Mouse (Mus musculus) right cerebral cortex, adult 18-20 months (tissue): ENCODE measurements around the gene Ptprc.
A peak's percentile ranks its signal among the peaks of the same experiment; 100 is the strongest.

Experiments
- DNase-seq: peaks from one replicate; pipeline ENCODE4 v3.0.0; 2022; ENCODE audit warnings: mixed read lengths

The Ptprc gene

DNA sequence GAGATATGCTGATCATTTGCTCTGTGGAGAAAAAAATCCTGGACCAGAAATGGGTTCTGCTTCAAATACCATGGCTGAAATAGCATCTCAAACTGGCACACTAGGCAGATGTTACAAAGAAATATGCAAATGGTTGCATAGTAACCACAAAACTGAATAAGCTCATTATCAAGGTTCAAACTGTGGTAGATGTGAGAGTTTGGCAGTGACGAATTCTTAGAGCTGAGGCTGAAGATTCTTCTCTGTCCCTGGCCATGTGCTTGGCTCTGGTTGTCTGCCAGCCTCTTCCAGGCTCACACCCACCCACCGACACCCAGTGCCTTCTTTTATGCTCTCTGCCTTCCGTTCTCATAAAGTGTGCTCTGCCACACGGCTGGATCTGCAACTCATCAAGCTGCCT is 26.7 kb downstream of the Ptprc start:
- DNase-seq = peak; percentile 90

DNA sequence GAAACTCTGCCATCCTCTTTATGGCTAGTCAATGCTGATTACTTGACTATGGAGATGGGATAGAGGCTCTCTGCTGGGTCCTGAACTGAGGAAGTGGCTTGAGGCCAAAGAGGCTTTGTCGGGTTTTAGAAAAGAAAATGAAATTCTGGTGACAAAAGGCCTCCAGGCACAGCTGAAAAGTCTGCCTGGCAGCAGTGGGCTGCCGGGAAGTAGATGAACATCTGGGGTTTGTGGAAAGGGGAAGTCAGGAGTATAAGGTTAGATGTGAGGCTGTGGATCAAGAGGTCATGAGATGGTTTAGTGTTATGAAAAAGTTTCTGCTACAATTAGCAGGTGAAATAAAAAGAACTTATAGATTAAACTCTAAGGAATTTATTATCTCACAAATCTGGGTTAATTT is 29.9 kb downstream of the Ptprc start:
- no peak for DNase-seq

DNA sequence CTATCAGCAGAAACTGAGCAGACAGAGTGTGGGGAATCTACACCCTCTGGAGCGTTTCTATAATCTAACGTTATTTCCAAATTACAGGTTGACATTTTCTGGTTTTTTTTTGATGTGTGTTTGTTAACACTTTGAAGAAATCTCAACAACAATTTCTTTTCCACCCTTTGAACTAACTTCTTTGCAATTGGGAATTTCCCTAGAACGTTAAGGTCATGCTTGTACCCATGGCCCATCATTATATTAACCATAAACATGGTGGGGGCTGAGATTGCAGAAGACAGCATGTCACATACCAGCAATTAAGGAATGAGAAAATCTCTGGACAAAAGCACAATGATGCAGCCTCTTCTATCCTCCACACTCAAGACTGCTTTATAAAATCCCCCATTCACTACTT is 30.4 kb downstream of the Ptprc start:
- no peak for DNase-seq

DNA sequence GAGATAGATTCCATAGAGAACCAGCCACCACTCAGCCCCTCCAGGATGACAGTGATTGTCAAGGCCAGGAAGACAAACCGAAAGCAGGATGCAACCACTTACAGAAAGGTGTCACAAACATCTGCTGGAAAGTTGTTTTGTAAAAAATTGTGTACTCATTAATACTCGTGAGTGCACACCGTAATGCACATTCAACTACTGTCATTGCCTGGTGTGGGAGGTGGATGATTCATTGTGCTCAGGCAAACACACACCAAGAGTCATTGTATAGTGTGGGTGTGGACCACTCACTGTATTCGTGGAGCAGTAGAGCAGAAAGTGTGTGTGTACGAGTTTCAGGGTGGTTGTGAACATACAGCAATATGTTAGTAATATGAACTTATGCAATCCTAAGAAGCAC is 31.1 kb downstream of the Ptprc start:
- DNase-seq = peak; percentile 28

DNA sequence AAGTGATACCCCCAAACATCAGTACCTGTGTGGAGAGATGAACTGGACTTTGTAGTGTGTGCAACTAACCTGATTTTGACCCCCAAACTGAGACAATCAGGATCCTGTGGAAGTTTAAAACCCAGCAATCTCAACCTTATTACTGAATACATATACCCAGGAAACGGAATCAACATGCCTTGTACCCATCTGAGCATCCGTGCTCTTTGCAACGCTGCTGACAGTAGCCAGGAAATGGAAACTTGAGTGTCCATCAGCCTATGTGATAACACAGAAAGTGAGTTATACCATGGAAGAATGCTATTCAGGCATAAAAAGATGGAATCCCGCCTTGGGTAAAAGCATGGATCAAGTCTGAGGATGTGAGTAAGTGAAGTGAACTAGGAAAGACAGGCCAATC is 34.7 kb downstream of the Ptprc start:
- DNase-seq = no peak

DNA sequence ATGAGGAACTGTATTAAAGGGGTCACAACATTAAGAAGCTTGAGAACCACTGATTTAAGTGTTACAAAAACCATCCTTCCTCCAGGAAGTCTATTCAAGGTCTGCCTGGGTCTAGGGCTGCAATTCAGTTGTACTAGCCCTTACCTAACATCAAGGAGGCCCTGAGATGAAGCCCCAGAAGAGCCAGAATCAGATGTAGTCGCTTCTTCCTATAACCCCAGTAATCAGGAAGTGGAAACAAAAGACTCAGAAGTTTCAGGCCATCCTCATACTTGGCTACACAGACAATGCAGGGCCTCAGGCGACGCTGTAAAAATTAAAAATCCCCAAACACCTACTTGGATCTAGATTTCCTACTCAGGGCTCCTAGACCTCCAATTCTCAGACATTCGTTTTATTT is 37.8 kb downstream of the Ptprc start:
- no peak for DNase-seq

DNA sequence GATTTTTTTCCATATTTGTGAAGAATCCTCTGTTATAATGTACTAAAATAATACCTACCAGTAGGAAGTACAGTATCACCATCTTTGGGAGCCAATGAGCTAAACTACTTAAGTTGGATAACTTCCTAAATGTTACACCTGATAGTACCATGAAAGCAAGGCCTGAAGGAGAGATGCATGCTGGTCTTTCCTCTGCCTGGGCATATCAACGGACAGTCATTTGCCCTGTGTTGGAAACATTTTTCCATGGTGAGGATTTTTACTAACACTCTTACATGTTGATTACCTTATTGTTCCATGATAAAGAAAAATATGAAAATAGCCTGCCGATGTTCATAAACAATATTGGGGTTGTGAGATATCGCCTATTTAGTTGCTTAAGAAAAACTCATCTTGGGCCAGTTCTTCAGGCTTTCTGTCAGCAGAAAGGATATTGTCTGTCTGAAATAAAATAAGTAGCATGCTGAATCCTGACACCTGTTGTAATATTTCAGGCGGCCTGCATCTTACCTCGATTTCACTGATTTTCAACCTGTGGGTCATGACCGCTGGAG is 38.4 kb downstream of the Ptprc start:
- DNase-seq = no peak

DNA sequence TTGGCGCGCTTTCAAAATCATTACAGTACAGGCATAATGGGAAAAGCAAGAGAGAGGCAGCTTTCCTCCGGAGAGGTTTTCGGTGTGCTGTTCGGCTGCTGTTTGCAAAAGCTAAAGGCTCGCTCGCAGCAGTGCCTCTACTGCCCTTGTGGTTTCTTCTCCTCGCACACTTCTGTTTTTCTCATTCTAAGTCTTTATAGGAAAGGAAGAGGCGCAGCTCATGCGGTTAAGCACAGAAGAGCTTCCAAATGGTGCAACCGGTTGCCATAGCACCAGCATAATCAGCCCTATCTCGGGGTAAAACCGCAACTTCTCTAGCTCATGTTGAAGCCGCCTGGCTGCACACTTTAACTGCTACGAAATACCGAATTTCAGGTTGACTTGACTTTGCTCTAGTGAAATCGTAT is 39.1 kb downstream of the Ptprc start:
- DNase-seq = peak; percentile 73

DNA sequence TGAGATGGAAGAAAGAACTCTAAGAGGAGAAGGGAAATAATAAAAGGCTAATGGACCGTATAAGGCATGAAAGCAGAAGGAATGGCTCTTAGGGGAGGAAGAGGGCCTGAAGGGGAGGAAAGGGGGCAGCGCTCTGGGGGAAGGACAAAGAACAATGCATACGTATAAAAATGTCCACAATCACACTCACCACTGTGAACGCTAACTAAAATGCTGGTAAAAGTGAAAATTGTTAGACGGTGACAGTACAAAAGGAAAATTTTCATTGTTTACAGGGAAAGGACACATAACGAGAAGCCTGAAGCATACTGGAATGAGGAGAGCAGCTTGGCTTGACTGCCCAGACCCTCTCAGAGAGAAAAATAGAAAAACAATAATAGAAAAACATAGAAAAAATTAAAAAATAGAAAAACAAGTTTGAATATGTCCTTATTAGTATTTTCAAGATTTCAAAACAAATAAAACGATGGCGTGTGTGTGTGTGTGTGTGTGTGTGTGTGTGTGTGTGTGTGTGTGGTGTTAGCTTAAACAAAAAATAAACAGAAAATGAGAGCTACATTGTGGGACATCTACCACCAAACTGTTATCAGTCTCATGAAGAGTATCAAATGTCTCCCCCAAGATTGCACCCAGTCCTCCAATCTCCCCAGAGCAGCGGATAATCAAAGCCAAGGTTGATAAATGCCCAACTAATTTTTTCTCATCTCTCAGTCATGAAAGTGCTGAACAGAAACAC is 39.7 kb downstream of the Ptprc start:
- no peak for DNase-seq

DNA sequence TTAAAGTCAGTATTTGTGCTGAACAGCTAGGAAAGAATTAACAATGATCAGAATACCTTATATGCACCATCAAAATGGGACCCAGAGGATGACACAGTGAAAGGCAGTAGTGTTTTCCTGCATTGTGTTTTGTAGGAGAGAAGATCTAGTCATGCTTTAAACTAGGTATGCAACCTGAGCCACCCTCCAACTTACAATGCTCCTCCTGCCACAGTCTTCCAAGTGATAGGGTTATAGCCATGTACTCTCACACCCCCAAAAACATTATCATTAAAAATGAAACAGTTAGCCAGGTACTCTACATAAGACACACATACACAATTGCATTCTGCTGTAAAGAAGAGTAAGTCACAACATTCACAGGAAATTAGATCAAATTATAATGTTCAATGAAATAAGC is 40.4 kb downstream of the Ptprc start:
- no peak for DNase-seq

DNA sequence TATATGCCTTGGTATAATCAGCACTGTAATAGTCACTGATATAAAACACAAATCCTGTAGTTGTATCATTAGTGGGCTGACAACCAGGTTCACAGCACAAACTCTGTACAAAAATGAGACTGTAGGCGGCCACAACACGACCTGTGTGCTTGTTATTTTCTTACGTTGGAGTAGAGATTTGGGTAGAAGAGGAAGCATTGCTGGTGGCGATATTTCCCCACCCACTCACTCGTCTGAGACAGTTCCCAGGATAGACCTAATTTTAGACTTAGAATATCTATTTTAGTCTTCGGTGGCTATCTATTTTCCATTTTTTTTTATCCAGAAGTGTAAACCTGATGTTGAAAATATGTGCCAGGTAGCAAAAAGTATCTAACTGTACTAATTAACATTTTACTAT is 41.2 kb downstream of the Ptprc start:
- DNase-seq = no peak

DNA sequence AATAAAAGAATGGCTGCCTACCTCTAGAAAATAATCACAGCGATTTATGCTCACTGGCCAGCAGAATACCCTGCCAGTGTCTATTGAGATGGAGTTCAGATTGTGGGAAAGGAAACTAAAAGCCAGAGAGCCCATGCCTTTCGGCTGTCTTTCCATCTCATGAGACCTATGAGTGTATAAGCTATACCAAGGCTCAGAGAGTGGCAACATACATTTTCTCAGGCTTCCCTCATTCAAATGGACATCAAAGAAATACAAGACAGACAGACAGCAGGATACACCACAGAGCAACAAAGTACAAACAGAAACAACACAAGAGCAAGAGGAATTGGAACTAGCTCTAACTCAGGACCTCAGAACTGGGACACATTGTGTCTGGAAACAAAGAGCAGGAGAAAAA is 43.8 kb downstream of the Ptprc start:
- DNase-seq = no peak

DNA sequence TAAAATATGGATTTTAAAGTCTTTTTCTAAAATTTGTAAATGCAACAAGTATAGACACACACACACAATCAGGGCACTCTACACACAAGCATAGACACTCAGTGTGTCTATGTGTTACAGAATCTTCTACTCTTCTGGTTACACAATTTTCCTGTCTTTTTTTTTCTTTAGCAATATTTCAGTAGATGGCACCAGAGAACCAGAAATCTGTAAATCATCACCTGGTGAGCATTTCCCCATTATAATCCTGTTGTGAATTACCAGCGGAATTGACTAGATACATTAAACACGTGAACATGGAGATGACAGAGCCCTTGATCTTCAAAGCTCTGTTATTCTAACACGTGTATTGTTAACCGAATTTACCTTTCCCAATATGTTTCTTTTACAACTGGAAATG is 45.4 kb downstream of the Ptprc start:
- DNase-seq = no peak

DNA sequence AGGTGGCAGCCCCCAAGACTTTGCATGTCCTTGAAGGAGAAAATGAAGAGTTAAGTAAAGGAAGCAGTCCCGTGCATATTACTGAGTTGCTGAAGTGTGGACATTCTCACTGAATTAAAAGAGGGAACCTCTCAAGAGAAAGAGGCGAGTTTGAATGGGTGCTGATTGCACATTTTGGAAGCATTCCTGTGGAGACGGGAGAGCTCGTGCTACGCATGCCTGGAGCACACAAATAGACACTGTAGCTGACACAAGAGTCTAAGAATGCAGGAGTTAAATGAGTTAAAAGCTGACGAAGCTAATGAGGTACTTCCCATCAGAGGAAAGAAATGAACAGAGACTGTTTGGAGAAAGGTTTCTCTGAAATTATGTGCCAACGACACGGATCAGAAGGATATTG is 48.7 kb downstream of the Ptprc start:
- no peak for DNase-seq

DNA sequence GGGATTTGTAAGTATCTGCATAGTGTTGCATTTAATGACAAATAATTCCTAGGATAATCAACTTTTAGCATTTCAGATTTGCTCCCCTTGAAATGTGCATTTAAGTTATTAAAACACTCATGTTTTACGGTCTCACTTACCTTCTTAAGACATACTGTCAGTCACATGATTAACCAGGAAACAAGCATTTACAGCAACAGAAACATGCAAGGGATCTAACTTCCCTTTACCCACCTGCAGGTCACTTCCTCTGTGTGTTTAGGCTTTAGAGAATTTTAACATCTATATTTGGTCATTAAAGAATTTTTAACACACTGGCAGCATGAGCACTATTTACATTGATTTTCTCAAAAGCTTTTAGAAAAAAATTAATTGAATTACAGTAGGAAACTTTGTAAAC is 50.2 kb downstream of the Ptprc start:
- no peak for DNase-seq

DNA sequence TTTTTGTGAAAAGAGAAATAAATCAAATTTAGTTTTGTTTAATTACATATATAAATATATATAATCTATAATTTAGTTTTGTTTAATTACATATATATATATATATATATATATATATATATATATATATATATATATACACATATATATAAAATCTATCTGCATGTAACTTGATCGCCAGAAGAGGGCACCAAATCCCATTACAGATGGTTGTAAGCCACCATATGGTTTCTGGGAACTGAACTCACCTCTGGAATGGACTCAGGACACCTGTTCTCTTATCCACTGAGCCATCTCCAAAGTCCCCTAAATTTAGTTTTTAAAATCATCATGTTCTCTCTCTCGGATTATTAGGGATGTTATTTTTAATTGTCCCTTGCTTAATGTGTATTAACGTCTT is 51.6 kb downstream of the Ptprc start:
- DNase-seq = no peak

DNA sequence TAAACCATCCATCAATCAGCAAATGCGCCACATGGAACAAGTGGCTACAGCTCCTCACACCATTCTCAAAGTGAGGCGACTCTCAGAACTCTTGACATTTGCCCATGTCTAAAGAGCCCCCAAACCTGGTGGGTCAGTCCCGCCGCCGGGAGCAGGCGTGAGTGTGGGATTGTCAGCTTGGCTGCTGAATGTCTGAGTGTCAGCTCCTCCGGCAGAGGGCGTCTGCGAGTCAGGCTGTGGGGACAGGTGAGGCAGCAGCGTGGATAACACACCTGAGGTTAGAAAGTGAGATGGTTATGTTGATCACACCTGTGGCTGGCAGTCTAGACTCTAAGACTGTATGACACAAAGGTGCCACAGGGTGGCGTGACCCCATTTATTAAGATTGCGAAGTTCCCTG is 55.6 kb downstream of the Ptprc start:
- DNase-seq = no peak

DNA sequence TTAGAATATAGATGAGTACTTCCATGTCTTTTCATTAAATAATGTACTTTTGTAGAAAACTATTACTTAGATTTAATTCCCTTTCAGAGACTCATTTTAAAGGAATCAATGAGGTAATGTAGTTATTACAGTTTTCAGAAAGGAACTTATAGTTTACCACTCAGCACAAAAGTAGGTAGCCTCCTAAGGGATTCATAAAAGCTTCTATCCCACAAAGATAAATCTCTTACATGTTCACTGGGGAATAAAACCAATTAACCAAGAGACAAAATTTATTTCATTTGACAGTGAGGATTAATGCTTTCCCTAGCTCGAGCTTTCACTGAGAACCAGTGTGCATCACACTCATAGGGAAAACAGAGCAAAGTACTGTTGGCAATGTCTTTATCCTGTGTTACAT is 82.3 kb downstream of the Ptprc start:
- no peak for DNase-seq

DNA sequence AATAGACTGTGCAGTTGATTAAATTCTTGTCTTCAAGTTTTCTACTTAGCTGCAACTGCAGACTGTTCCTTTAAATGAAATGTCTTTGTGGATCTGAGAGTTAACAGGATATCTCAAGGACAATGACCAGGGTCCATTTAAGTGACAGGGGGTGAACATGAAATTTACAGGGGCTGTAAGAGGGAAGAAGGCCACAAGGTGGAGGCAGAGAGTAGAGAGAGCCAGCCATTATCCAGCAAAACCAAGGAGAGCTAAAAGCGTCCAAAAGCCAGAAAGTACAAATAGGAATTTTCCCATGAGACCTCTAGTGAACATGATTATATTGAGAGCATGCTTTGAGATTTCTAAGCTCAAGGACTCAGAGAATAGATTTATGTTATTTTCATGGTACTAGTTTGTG is 89.7 kb downstream of the Ptprc start:
- peak; percentile 7 for DNase-seq

DNA sequence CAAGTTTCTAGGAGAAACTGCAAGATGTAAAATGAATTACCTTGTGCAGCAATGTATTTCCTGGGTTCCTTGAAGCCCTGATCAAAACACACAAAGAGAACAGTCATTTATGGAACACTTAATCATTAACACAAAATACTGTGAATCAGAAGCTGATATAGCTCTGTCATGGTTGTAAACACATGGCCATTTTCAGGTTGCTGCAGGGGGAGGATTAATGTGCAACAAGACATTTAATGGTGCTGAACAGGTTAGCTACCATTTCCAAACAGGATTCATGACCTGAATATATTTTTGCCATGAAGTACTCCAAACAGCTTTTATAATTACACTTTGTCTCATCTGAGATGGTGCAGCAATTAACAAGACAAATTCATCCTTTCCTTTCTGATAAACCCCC is 91.8 kb downstream of the Ptprc start:
- no peak for DNase-seq

DNA sequence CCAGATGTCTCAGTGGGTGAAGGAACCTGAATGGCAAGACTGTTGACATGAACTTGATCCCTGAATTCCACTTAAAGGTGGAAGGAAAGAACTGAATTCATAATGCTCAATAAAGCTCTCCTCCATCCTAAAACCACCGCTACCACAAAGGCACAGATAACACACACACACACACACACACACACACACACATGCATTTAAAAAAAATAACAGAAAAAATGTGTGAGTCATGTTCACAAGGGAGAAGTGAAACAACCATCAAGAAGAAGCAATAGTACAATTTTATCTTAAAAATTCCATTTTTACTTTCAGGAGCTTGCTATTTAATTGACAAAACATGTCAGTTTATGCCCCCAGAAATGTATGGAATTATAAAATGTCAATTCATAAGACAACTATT is 95.2 kb downstream of the Ptprc start:
- no peak for DNase-seq

DNA sequence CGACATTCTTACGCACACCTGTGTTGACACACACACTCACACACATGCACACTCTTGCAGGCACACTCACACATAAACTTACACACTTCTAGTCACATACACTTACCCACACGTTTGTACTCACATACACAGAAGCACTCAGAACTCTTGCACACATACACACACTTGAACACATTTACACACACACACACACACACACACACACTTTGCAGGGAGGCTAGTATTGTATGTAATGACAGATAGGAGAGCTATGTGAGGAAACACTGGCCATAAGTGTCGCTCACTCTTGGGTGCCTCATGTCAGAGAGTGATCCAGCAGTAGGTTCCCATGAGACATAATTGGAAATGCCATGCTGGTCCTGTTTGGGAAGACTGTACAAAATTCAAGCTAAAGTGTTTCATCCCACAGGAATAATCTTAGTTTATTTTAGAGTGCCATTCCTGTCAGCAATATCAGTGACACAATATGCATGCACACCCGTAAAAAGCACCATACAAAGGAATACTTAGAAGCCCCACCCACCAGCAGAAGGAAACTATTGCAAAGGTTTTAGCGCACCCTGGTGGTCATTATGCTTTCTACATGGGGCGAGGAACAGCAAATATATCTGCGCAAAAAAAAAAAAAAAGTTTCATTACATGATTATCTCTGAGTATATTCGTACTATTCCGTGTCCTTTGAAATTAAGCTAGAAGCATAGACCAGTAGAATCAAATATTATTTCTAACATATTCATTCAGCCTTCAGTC is 131.1 kb downstream of the Ptprc start:
- peak; percentile 79 for DNase-seq

DNA sequence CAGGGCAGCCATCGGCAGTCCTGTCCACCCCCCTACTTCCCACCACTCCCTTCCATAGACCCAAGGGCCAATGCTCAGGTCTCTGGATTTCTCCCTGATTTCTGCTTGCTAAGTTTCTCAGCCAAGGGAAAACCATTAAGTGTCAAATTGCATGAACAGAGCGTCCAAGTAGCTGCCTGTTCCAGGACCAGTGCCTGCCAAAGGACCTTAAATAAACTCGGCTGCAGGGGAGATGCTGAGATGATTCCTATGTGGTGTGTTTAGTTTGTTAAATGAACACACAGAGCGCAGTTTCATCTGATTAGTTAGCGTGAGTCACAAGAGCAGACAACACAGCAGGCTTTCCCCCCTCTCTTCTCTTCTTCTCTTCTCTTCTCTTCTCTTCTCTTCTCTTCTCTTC is 135.0 kb downstream of the Ptprc start:
- no peak for DNase-seq

DNA sequence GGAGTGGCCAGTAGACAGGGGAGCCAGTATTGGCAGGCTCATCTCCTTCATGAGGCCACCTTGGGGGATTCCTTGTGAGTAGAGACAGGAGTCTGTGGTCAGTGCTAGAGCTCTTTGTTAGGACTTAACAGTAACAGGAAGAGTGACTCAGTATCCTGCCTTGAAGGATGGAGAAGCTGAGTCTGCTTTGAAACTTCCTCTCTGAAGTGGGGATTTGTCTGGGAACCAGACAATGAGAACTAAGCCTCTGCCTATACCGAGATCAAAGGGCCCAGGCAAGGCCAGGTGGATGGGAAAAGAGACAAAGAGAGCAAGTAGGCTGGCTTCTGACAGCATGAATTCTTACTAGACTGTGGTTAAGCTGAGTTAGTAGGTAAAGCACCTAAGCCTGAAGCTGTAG is 136.3 kb downstream of the Ptprc start:
- no peak for DNase-seq

DNA sequence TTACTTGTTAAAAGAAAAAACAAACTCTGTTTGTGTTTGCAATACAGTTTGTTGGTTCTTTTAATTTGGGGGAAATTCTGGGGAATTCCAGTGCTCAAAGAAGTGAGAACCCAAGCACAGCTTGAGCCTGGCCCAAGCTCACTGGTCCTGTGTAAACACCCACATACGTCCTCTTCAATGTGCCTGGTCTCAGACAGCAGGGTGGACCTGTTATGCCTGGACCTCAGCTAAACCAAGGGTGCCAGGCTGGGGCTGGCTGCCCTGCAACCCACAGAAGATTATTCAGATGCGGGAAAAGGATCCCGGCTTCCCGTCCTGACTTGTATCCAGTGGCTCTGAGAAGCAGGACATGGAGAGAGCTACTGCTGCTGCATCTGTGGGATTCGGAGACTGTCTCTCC is 138.0 kb downstream of the Ptprc start:
- no peak for DNase-seq
